Mouse (Mus musculus): ENCODE results near the gene Fras1. TPM values are rescaled to one million over a fixed set of nuclear protein-coding genes. Genes with fewer than 3 reads are reported as not detected.

Fras1 gene
- total RNA-seq, 1 experiment from 2014 or later = not detected

DNA sequence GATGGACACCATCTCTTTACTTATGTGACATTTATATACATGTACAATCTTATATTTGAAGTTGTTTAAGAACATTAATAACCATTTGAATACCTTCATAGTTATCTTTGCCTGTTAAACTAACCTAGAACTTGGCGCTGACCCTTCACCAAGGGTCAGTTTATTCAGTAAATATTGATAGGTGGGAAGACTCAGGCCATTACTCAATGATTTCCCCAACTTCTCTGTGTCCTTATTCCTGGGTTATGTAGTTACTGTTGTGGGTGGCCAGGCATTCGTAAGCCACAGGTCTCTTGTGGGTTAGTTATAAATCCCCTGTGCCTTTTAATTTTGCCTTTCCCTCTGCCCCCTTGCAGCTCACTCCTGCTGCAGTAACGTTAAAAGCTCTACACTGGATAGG is 162.8 kb downstream of the Fras1 start:
- ATAC-seq (replicated peaks; ENCODE audit: insufficient number of reproducible peaks, low FRiP score, low TSS enrichment, poor library complexity, severe bottlenecking) = no peak

DNA sequence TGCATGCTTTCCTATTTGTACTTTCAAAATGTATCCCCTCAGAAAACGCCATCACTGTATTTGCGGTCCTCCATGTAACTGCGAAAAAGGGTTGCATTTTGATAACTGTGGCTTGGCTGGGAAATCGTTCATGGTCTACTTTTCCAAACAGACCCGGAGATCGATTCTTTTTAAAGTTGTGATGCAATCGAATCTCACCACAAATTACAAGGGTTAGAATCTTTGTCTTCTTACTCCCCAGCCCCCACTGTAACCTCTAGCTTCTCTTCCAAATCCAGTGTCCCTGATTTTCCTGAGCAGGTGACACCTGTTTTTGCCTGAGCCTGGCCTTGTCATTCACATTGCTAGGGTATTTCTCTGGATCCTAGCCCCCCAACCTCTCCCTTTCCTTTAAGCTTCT is 163.2 kb downstream of the Fras1 start:
- ATAC-seq (replicated peaks; ENCODE audit: insufficient number of reproducible peaks, low FRiP score, low TSS enrichment, poor library complexity, severe bottlenecking) = no peak

DNA sequence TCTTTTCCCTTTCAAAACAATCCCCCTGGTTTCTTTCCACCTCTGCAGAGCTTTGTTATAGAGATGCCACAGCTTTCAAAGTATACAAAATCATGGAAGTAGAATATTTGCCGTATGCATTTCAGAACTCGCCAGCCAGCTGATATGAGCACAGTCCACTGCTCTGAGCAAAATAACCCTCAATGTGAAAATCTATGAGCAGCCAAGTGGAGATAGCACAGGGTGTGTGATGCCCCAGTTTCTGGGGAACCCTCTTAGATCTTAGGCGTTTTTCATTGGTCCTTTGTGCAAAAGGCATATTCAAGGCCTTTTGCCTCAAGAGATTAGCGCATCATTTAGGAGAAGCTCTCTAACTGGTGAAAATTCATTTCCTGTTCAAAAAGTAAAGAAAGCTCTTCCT is 170.4 kb downstream of the Fras1 start:
- ATAC-seq (replicated peaks; ENCODE audit: insufficient number of reproducible peaks, low FRiP score, low TSS enrichment, poor library complexity, severe bottlenecking) = no peak

DNA sequence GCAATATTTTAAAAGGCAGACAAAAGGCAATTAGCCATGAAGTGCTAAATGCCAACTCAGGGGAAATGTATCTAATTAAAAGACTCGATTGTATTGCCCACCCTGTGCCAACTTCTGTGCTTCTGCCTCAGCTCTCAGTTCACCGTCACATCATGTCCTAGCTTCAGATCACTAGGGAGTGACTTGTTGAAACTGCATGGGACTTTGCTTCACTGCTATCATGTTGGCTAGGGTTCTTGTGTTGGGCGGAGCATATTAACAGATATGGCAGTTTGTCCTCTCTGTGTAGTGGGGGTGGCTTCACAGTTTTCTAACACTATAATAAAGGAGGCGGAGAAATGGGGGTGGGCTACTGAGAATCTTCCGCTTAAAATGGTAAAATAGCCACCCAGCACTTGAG is 172.2 kb downstream of the Fras1 start:
- ATAC-seq (replicated peaks; ENCODE audit: insufficient number of reproducible peaks, low FRiP score, low TSS enrichment, poor library complexity, severe bottlenecking) = no peak

DNA sequence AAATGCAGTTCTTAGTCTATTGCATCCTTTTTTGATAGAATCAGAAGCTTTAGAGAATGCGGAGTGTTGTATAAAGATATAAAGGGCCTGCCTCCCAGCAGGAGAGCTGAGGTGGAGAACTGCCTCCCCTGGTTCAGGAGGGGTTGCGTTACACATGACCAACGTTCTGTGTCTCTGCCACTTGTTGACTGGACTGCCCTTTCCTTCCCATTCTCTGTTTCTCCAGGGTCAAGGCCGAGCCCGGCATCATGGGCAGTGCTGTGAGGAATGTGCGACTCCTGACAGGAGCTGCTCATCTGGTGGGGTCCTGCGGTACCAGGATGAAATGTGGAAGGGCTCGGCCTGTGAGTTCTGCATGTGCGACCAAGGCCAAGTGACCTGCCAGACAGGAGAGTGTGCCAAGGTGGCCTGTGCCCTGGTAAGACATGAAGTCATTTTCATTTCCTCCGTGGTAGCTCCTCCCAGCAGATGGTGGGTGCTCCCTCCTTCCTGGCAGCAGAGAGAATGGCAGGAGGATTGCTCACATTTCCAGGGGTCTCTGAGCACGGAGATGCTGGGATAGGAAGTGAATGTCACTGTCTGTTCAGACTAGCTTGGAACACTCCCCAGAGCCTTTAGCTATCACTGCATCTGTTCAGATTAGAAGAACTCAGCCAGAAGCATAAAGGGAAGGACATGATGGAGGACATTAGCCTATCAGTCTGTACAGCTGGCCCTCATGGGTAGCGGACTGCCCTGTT is 181.4 kb downstream of the Fras1 start:
- no peak for ATAC-seq (replicated peaks; ENCODE audit: insufficient number of reproducible peaks, low FRiP score, low TSS enrichment, poor library complexity, severe bottlenecking)

DNA sequence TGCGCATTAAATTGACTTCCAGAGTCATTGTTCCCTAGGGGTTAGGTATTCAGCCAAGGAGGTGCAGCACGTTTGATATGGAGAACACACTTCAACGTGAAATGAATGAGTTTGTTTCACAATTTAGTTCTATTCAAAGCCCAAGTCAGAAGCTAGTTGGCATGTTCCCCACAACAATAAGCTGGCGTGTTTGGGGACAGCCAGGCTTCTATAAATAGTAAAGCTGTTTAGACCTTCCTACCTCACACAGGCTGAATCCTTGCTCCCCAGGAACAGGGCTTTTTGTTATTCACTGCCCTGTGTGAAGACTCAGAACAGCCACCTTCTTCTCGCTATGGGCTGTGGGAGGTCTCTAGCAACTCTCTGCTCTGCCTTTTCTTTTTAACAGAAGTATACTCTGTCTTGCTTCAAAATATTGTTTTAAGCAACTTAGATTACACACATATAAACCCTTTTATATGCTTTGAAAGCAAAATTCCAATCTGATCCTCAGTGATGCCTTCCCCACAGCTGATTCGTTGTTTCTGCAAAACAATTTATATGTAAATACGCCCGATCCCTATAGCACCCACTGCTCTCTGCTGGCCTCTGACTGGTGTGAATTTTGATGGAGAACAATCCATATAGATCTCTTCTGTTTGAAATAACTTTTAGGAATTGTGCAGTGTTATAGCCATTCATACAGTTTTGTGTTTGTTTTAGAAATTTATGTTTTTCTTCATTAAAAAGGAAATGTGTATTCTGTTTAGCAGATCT is 184.5 kb downstream of the Fras1 start:
- no peak for ATAC-seq (replicated peaks; ENCODE audit: insufficient number of reproducible peaks, low FRiP score, low TSS enrichment, poor library complexity, severe bottlenecking)

DNA sequence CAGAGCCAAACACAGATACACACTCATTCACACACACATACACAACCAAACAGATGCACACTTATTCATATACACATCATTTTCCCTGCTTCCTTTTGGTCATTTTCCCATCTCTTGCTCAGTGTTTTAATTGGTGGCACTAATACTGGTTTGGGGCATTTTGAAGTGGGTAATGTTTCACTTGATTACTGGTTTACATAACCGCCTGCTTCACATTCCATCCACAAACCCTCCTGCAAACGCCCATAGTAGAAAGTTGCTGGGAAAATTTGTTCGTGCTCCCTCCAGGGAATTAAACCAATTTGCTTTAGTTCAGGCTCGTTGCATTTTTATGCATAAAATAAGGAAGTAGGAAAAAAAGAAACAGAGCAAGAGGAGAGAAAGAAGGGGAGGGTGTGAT is 200.8 kb downstream of the Fras1 start:
- no peak for ATAC-seq (replicated peaks; ENCODE audit: insufficient number of reproducible peaks, low FRiP score, low TSS enrichment, poor library complexity, severe bottlenecking)

GRCm38 (mm10) chr5:96578705-96579104 is 204.9 kb downstream of the Fras1 start:
- no peak for ATAC-seq (replicated peaks; ENCODE audit: insufficient number of reproducible peaks, low FRiP score, low TSS enrichment, poor library complexity, severe bottlenecking)

- no peak for ATAC-seq (replicated peaks; ENCODE audit: insufficient number of reproducible peaks, low FRiP score, low TSS enrichment, poor library complexity, severe bottlenecking)
Measured at GRCm38 (mm10) chr5:96579938-96580337, 206.2 kb downstream of the Fras1 start.

- ATAC-seq (replicated peaks; ENCODE audit: insufficient number of reproducible peaks, low FRiP score, low TSS enrichment, poor library complexity, severe bottlenecking) = no peak
Measured at GRCm38 (mm10) chr5:96584730-96585129, 211.0 kb downstream of the Fras1 start.

DNA sequence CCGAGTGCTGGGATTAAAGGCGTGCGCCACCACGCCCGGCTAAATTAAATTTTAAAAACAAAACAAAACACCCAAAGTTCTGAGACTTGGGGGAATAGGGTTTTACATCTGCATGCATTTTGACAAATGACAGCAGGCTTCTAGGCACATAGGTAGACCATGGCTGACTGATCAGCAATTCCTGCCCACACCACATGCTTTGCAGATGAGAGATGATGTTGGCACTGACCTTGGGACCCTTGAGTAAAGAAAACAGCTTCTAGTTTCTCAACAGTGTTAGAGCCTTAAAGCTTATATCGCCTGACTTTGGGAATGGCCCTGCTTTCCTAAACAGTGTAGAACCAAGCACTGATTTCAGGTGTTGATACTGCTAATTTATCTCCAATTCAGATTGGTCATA is 216.9 kb downstream of the Fras1 start:
- ATAC-seq (replicated peaks; ENCODE audit: insufficient number of reproducible peaks, low FRiP score, low TSS enrichment, poor library complexity, severe bottlenecking) = no peak

GRCm38 (mm10) chr5:96595793-96596192 is 222.0 kb downstream of the Fras1 start:
- no peak for ATAC-seq (replicated peaks; ENCODE audit: insufficient number of reproducible peaks, low FRiP score, low TSS enrichment, poor library complexity, severe bottlenecking)

DNA sequence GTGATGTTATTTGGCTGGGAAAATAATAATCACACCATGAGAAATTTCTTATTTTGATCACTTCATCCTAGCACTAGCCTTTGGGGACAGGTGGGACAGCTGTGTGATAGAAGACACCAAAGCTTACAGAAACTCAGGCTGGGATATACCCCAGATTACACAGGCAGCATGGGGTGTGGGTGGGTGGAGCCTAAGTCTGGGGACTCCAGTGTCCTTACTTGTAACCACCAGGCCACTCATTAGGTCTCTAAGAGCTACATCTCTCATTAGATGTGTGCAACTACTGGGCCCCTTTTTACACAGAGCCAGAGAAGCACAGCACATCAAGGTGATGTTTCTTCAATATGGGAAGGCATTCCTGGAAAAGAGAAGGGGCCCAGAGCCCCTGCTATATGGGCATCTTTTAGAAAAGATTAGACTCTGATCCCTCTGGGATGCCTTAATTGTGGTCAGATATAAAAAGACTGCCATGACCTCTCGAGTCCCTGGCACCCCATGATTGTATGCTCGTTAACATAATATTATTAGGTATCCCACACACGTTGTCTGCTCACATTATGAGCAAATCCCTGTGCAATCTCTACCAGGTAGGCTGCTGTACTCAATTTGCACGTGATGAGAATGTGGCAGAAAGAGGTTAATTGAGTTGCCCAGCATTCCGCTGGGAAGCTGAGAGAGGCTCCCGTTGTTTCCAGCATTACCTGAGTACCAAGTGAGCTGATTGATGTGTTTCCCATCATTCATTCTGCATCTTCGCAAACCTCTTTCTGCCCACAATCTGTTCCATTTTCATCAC is 230.4 kb downstream of the Fras1 start:
- no peak for ATAC-seq (replicated peaks; ENCODE audit: insufficient number of reproducible peaks, low FRiP score, low TSS enrichment, poor library complexity, severe bottlenecking)

- no peak for ATAC-seq (replicated peaks; ENCODE audit: insufficient number of reproducible peaks, low FRiP score, low TSS enrichment, poor library complexity, severe bottlenecking)
Measured at GRCm38 (mm10) chr5:96608036-96608435, 234.3 kb downstream of the Fras1 start.

DNA sequence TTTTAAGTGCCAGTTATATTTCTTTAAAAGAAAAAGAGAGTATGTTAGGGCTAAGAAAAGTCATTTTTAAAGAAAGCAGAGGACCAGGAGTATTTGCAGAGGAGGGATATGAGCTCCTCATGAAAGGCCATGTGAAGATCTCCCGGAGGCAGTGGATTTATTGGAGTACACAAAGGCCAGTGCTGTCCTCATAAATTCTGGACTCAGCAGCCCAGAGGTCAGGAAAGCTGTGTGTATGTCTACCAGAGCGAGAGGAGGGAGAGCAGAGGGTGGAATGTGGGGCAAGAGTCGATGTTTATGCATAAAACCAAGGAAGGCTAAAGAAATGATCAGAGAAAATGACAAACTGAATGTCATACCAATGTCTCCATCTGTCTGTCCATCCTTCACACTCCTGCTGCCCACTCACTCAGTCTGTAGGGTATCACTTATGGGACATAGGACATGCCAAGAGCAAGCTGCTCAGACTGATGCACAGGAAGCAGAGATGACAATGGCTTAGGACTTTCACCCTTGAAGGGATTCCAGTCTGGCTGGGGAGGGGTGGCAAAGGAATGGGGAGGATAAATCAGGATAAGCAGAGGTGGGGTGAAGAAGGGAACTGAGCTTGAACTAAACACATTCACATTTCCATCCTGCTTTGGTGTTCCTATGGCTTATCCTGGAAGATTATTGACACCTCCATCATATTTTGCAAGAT is 235.0 kb downstream of the Fras1 start:
- no peak for ATAC-seq (replicated peaks; ENCODE audit: insufficient number of reproducible peaks, low FRiP score, low TSS enrichment, poor library complexity, severe bottlenecking)

DNA sequence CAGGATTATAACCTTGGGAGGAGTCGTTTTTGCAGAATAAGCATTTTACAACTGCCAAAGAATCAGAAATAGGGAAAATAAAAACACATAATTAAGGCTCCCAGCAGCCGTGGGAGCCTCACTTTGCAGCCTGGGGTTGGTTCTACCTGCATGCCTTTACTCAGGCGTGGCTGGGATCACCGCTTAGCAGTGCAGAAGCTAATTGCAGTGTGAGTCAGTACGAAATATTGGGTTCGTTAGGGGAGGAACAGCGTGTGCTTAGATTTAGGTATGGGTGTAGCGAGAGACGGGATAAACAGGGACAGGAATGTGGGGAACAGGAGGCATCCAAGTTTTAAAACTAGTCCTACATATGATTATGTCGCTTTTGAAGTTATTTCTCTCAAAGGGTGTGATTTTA is 238.3 kb downstream of the Fras1 start:
- no peak for ATAC-seq (replicated peaks; ENCODE audit: insufficient number of reproducible peaks, low FRiP score, low TSS enrichment, poor library complexity, severe bottlenecking)

- no peak for ATAC-seq (replicated peaks; ENCODE audit: insufficient number of reproducible peaks, low FRiP score, low TSS enrichment, poor library complexity, severe bottlenecking)
Measured at GRCm38 (mm10) chr5:96616954-96617646, 243.3 kb downstream of the Fras1 start.

- no peak for ATAC-seq (replicated peaks; ENCODE audit: insufficient number of reproducible peaks, low FRiP score, low TSS enrichment, poor library complexity, severe bottlenecking)
Measured at GRCm38 (mm10) chr5:96618008-96618407, 244.3 kb downstream of the Fras1 start.

Data from monocyte, adult 5-6 weeks (primary cell).